Mouse (Mus musculus) stomach, embryonic 15.5 days (tissue): ENCODE results near the gene Prdm10. TPM values are rescaled to one million over a fixed set of nuclear protein-coding genes. Genes with fewer than 3 reads are reported as not detected.

Experiments used
- ATAC-seq: fragments of 200-750 bp; cut with Nextera tagmentation; 2 replicates; pipeline ENCODE4 v1.8.0; 2017; ENCODE audit warnings: low read depth, moderate number of reproducible peaks, moderate TSS enrichment; ENCODE audit not compliant: insufficient read depth, low FRiP score
- H3K27ac ChIP-seq: fragments of 300-500 bp; sonication (generic); 2 replicates; pipeline ENCODE4 v1.5.1; 2015; ENCODE audit warnings: mild to moderate bottlenecking, inconsistent platforms
- H3K27me3 ChIP-seq: fragments of 300-500 bp; sonication (generic); replicated peaks from 2 replicates; pipeline ENCODE4 v1.6.1; 2015; ENCODE audit warnings: inconsistent platforms
- H3K36me3 ChIP-seq: fragments of 300-500 bp; sonication (generic); 2 replicates; pipeline ENCODE4 v1.6.1; 2015; ENCODE audit warnings: inconsistent platforms
- H3K4me1 ChIP-seq: fragments of 300-500 bp; sonication (generic); 2 replicates; pipeline ENCODE4 v1.6.1; 2015; ENCODE audit warnings: inconsistent platforms
- H3K4me2 ChIP-seq: fragments of 300-500 bp; sonication (generic); 2 replicates; pipeline ENCODE4 v1.6.1; 2015; ENCODE audit warnings: mild to moderate bottlenecking, inconsistent platforms
- H3K4me3 ChIP-seq: fragments of 300-500 bp; sonication (generic); replicated peaks from 2 replicates; pipeline ENCODE4 v1.5.1; 2015; ENCODE audit warnings: inconsistent platforms
- H3K9ac ChIP-seq: fragments of 300-500 bp; sonication (generic); 2 replicates; pipeline ENCODE4 v1.6.1; 2015; ENCODE audit warnings: inconsistent platforms
- H3K9me3 ChIP-seq: fragments of 300-500 bp; sonication (generic); 2 replicates; pipeline ENCODE4 v1.6.1; 2016; ENCODE audit warnings: inconsistent platforms
- WGBS: fragments of 180-500 bp; shearing (Covaris S2); methylation state at CpG from one replicate; pipeline ENCODE4 v1.1.7; 2015; 5-methylcytosine and 5-hydroxymethylcytosine counted together
- polyA plus RNA-seq: library from polyadenylated mRNA; unstranded; fragments of >200 nt; fragmentation: Nextera tagmentation; extraction: Ambion mirVana; gene quantifications from 2 replicates; pipeline ENCODE4 v1.2.1, GENCODE M21; 2015

Gene Prdm10
- polyA plus RNA-seq, 1 experiment from 2014 or later, result 4.2 TPM

DNA sequence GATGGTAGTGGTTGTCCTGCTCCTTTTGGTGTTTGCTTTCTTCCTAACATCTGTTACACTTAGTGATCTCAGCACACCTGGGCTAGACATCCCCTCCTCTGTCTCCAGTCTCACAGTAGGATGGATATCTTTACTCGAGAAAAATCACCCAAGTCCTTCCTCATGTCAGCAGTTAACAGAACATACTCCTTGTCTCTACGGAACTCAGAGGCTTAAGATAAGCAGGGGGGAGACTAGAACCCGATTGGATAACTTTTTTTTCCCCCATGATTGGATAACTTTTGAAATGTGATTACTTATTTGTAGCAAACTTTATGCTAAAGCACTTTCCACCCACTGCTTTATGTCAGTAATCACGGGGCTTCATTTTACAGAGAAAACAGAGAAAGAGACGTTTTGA is 28.7 kb downstream of the Prdm10 start:
- H3K27me3 ChIP-seq, result no peaks in the 10 kb centered on the region
- no peak overlapping the region for H3K4me2 ChIP-seq
- no peak overlapping the region for H3K4me3 ChIP-seq
- 0 out of 2 replicates have a peak, but pooled peaks cover 3% of the 10 kb centered on the region for H3K4me1 ChIP-seq
- 53% methylated on average over 5 of the region's 5 CpGs for WGBS
- H3K9ac ChIP-seq, result no peak overlapping the region
- no peak for ATAC-seq
- H3K9me3 ChIP-seq, result peaks cover 4% of the 10 kb centered on the region; the same call in 1 of the 2 replicates
- no peaks in the 10 kb centered on the region for H3K36me3 ChIP-seq
- H3K27ac ChIP-seq, result no peak overlapping the region

DNA sequence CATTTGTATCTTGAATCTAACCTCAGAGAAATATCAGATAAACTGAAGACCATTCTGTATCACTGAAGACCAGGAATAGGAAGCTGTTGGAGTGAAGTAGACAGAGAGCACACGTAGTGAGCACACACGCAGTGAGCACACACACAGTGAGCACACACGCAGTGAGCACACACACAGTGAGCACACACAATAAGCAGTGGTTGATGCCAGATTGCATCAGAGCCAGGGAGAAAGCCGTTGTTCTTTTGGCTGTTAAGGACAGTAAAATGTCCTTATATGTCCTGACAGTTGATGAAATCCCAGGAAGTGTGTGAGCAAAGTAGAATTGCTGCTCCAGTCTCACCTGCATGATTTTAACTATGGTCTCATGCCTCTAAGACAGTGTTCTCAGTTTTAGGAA is 30.3 kb downstream of the Prdm10 start:
- no peak overlapping the region for H3K4me3 ChIP-seq
- ATAC-seq, result no peak
- 83% methylated on average over 4 of the region's 4 CpGs for WGBS
- H3K4me1 ChIP-seq, result 0 out of 2 replicates have a peak, but pooled peaks cover 2% of the 10 kb centered on the region
- no peaks in the 10 kb centered on the region for H3K36me3 ChIP-seq
- no peak overlapping the region for H3K4me2 ChIP-seq
- H3K27ac ChIP-seq, result no peak overlapping the region
- H3K9ac ChIP-seq, result no peak overlapping the region
- H3K9me3 ChIP-seq, result peaks cover 4% of the 10 kb centered on the region; the same call in 1 of the 2 replicates
- no peaks in the 10 kb centered on the region for H3K27me3 ChIP-seq

DNA sequence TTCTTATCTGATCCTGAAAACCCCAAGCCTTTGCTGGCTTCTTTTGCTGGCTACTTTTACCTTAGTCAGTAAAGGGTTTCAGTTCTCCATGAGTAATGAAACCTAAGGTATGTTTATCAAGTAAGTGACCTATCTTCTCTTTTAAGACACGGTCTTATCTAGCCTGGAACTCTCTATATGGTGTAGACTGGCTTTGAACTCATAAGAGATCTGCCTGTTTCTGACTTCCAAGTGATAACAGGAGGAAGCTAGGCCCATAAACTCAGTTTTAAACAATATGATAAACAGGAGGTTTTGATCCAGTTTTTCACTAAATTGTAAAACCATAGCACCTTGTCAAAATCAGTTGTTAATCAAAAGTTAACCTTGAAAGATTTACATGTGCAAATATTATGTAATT is 33.5 kb downstream of the Prdm10 start:
- no peaks in the 10 kb centered on the region for H3K36me3 ChIP-seq
- no peak overlapping the region for H3K4me3 ChIP-seq
- no peak overlapping the region for H3K27ac ChIP-seq
- WGBS, result 69% methylated on average over 1 of the region's 1 CpGs
- H3K4me2 ChIP-seq, result no peak overlapping the region
- no peak overlapping the region for H3K9ac ChIP-seq
- no peak for ATAC-seq
- peaks cover 4% of the 10 kb centered on the region; the same call in 1 of the 2 replicates for H3K9me3 ChIP-seq
- H3K27me3 ChIP-seq, result no peaks in the 10 kb centered on the region
- H3K4me1 ChIP-seq, result no peaks in the 10 kb centered on the region

DNA sequence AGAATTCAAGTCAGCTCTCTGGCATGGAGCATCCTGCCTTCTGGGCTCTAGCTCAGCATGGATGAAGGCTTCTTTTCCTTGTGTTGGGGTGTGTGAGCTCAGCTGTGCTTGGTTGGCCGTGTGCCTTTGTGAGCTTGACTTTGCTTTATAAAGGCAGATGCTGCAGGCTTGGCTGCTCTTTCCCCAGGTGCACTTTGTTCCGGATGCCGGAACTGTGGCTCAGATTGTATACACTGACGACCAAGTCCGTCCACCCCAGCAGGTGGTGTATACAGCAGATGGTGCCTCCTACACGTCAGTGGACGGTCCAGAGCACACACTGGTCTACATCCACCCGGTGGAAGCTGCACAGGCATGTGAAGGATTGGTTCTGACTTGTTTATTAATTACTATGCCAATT is 35.6 kb downstream of the Prdm10 start:
- H3K4me1 ChIP-seq, result no peaks in the 10 kb centered on the region; the same call in 1 of the 2 replicates
- no peak overlapping the region for H3K9ac ChIP-seq
- H3K27me3 ChIP-seq, result no peaks in the 10 kb centered on the region
- H3K4me2 ChIP-seq, result no peak overlapping the region
- H3K9me3 ChIP-seq, result peaks cover 4% of the 10 kb centered on the region; the same call in 1 of the 2 replicates
- no peak for ATAC-seq
- no peaks in the 10 kb centered on the region for H3K36me3 ChIP-seq
- WGBS, result 47% methylated on average over 8 of the region's 8 CpGs
- no peak overlapping the region for H3K27ac ChIP-seq
- no peak overlapping the region for H3K4me3 ChIP-seq

DNA sequence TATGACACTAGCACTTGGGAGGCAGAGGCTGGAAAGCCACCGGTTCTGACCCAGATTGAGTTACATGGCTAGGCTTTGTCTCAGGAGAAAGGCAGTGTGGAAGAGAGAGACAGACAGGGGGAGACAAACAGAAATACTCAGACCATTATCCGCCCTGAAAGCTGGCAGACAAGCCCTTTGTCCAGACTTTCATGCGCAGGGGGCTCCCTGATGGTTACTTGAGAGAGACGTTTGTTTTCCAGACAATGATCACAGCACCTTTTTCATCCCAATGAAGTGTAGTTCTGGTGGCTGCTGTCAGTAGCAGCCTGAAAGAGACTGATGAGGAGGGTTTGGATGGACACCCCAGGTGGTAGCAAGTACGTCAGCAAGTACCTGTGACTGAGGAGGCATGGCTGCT is 38.6 kb downstream of the Prdm10 start:
- ATAC-seq, result no peak
- Histone ChIP-seq H3K4me3 (no peak overlapping the region), H3K9ac (no peak overlapping the region), H3K9me3 (no peaks in the 10 kb centered on the region), H3K27ac (no peak overlapping the region), H3K27me3 (no peaks in the 10 kb centered on the region), H3K36me3 (no peaks in the 10 kb centered on the region), H3K4me1 (peaks cover 6% of the 10 kb centered on the region), H3K4me2 (no peak overlapping the region)
- WGBS, result 75% methylated on average over 5 of the region's 5 CpGs

DNA sequence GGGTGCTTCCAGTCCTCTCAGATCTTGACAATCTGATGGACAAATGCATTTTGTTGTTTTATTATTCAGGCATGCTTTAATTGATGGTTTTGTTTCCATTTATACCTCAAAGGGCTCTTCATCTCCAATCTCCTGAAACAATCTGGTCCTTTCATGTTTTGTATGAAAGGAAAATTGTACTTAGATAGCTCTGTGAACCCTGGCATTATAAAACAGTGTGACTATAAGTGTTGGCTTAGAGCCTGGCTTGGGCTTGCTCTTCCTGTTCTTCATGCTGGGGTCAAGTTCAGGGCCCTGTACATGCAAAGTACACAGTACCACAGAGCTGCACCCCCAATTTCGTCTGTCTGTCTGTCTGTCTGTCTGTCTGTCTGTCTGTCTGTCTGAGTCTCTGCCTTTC is 40.4 kb downstream of the Prdm10 start:
- H3K27me3 ChIP-seq, result no peaks in the 10 kb centered on the region
- H3K27ac ChIP-seq, result no peak overlapping the region
- no peak overlapping the region for H3K4me2 ChIP-seq
- H3K9ac ChIP-seq, result no peak overlapping the region
- H3K36me3 ChIP-seq, result no peaks in the 10 kb centered on the region
- no peak for ATAC-seq
- 60% methylated on average over 1 of the region's 1 CpGs for WGBS
- H3K4me3 ChIP-seq, result no peak overlapping the region
- no peaks in the 10 kb centered on the region for H3K9me3 ChIP-seq
- H3K4me1 ChIP-seq, result peaks cover 6% of the 10 kb centered on the region

DNA sequence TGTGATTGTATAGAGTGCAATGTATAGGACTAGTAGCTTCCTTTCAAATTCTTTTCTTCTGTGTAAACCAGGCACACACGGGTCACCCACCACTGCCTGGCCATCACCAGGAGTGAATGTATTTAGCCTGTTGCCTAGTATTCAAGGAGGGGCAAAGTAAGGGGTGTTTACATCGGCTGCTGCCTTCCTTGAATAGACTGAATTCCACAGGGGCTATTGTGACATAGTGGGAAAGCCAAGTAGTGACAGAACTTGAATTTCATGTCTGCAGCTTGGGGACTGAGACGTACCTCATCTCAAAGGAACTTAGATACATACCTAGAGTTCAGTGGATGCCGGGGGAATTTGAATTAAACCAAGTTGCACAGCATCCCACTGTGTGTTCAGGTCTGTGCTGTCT is 41.2 kb downstream of the Prdm10 start:
- no peaks in the 10 kb centered on the region for H3K9me3 ChIP-seq
- H3K4me1 ChIP-seq, result peaks cover 6% of the 10 kb centered on the region
- H3K9ac ChIP-seq, result no peak overlapping the region
- 52% methylated on average over 4 of the region's 4 CpGs for WGBS
- no peak overlapping the region for H3K4me2 ChIP-seq
- no peak overlapping the region for H3K4me3 ChIP-seq
- no peaks in the 10 kb centered on the region for H3K27me3 ChIP-seq
- no peak for ATAC-seq
- H3K27ac ChIP-seq, result no peak overlapping the region
- H3K36me3 ChIP-seq, result no peaks in the 10 kb centered on the region

DNA sequence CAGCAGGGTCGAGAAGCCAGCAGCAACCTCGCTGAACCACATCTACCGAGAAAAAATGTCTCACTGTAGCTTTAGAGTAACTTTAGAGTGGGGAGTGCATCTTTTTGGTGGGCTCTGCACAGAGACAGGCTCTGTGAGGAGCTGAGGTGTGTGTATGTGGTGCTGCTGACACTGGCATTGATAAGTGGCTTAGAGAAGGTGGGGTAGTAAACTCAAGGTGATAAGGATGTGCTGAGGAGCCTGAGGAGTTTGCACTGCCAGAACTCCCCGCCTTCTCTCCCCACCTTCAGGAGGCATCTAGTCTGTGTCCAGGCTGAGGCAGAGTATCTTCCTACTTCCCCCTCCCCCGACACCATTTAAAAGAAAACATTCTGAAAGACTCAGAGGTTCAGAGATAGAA is 41.8 kb downstream of the Prdm10 start:
- H3K36me3 ChIP-seq, result no peaks in the 10 kb centered on the region
- 0 out of 2 replicates have a peak overlapping the region, but pooled peaks have one; percentile 22 for H3K27ac ChIP-seq
- no peak overlapping the region for H3K4me2 ChIP-seq
- WGBS, result 62% methylated on average over 5 of the region's 5 CpGs
- H3K9ac ChIP-seq, result no peak overlapping the region
- H3K4me1 ChIP-seq, result peaks cover 6% of the 10 kb centered on the region
- no peak overlapping the region for H3K4me3 ChIP-seq
- ATAC-seq, result no peak
- no peaks in the 10 kb centered on the region for H3K27me3 ChIP-seq
- H3K9me3 ChIP-seq, result no peaks in the 10 kb centered on the region

DNA sequence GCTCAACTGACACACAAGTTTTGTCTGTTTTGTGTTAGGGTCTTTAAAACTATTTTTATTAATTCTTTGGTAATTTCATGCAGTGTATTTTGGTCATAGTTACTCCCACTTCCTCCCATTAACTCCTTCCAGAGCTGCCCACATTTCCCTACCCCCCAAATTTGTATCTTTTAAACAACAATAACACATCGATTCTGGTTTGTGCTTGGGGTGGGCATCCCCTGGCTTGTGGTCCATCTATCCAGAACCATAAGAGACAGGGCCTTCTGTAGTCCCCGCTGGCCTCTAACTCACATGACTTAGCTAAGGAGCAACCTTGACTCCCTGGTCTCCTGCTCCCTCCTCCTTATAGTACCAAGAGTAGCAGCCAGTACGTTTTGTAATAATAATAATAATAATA is 50.5 kb downstream of the Prdm10 start:
- 81% methylated on average over 3 of the region's 3 CpGs for WGBS
- H3K4me1 ChIP-seq, result no peaks in the 10 kb centered on the region
- no peak overlapping the region for H3K4me3 ChIP-seq
- no peaks in the 10 kb centered on the region for H3K9me3 ChIP-seq
- ATAC-seq, result no peak
- no peak overlapping the region for H3K27ac ChIP-seq
- no peak overlapping the region for H3K9ac ChIP-seq
- no peaks in the 10 kb centered on the region for H3K36me3 ChIP-seq
- no peaks in the 10 kb centered on the region for H3K27me3 ChIP-seq
- H3K4me2 ChIP-seq, result no peak overlapping the region

DNA sequence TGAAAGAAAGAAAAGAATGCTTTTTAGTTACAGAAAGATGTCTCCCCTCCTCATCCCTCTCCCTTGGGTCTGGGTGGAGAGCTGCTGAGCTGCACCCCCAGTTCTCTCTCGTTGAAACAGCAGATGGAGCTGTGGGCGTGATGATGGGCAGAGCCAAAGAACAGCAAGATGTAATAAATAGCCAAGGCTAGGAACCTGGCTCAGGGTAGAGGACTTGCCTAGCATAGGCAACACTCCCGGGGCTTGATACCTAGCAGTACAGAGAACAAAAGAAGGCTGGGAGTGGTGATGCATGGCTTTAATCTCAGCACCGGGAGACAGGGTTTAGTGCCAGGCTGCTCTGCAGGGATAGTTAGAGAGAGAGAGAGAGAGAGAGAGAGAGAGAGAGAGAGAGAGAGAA is 50.9 kb downstream of the Prdm10 start:
- 65% methylated on average over 4 of the region's 4 CpGs for WGBS
- ATAC-seq, result no peak
- Histone ChIP-seq H3K9ac (no peak overlapping the region), H3K27me3 (no peaks in the 10 kb centered on the region), H3K9me3 (no peaks in the 10 kb centered on the region), H3K4me1 (no peaks in the 10 kb centered on the region), H3K27ac (no peak overlapping the region), H3K36me3 (no peaks in the 10 kb centered on the region), H3K4me3 (no peak overlapping the region), H3K4me2 (no peak overlapping the region)

DNA sequence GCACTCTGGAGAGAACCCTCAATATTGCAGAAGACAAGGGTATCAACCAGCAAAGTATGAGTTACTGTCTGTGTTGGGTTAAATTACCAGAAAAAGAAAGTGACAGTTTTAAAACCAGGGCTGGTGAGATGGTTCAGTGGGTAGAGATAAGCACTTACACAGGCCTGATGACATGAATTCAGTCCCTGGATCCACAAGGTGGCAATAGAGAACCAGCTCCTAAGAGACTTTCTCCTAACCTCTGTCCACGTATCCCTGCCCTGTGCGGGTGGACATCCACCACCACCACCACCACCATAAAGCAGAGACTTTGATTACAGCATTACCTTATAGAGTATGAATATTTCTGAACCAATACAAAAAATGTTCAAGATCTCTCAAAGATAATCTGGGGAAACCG is 51.6 kb downstream of the Prdm10 start:
- Histone ChIP-seq H3K4me1 (no peaks in the 10 kb centered on the region), H3K27ac (no peak overlapping the region), H3K27me3 (no peaks in the 10 kb centered on the region), H3K9me3 (no peaks in the 10 kb centered on the region), H3K36me3 (no peaks in the 10 kb centered on the region), H3K4me3 (no peak overlapping the region), H3K9ac (no peak overlapping the region), H3K4me2 (no peak overlapping the region)
- no peak for ATAC-seq
- 65% methylated on average over 3 of the region's 3 CpGs for WGBS

DNA sequence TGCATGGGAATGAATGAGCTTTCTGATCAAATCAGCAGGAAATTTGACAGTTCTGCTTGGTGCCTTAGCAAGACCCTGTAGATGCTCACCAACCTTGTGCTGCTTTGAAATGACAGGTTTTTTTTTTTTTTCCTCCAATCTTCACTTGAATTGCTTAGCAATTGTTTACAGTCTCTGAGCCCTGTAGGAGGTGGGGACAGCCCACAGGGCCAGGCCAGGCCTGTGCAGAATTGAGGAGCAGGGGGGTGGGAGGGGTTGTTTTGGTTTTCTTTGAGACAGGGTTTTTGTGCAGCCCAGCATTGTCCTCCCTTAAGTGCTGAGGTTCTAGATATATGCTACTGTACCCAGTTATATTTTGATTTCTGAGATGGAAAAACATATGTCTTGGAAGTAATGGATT is 52.5 kb downstream of the Prdm10 start:
- no peak overlapping the region for H3K9ac ChIP-seq
- H3K9me3 ChIP-seq, result no peaks in the 10 kb centered on the region
- no peaks in the 10 kb centered on the region for H3K27me3 ChIP-seq
- H3K36me3 ChIP-seq, result no peaks in the 10 kb centered on the region
- no peak overlapping the region for H3K27ac ChIP-seq
- no peak for ATAC-seq
- H3K4me1 ChIP-seq, result no peaks in the 10 kb centered on the region
- no peak overlapping the region for H3K4me2 ChIP-seq
- no peak overlapping the region for H3K4me3 ChIP-seq

DNA sequence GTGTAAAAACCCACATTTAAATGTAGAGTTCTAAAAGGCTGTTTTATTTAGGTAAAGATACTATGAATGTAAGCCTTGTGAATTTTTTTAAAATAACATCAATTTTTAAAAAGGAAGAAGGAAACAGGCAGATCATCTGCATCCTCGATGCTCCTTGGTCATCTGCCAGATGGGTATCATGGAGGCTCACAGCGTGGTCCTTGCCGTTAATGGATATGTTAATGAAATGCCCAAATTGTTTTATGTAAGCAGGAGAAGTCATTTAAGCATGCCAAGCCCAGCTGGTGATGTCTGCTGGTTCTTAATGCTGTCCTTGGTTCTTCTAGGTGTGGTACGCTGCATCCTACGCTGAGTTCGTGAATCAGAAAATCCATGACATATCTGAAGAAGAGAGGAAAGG is 54.7 kb downstream of the Prdm10 start:
- Histone ChIP-seq H3K4me1 (no peaks in the 10 kb centered on the region), H3K9ac (no peak overlapping the region), H3K9me3 (no peaks in the 10 kb centered on the region), H3K4me3 (no peak overlapping the region), H3K27ac (no peak overlapping the region), H3K36me3 (no peaks in the 10 kb centered on the region), H3K27me3 (no peaks in the 10 kb centered on the region), H3K4me2 (no peak overlapping the region)
- no peak for ATAC-seq
- 91% methylated on average over 6 of the region's 6 CpGs for WGBS
